Mouse (Mus musculus) kidney, adult 9 months (tissue): ENCODE results near the gene Asb17.
A peak's percentile ranks its signal among the peaks of the same experiment; 100 is the strongest.
"Not testable (repeated sequence)": the region's sequence is repeated elsewhere in the genome, so short reads cannot be mapped to it uniquely, and the experiment has no call there.

Experiments used
- DNase-seq: peaks from one replicate; pipeline ENCODE4 v3.0.0; 2022

Asb17 gene

DNA sequence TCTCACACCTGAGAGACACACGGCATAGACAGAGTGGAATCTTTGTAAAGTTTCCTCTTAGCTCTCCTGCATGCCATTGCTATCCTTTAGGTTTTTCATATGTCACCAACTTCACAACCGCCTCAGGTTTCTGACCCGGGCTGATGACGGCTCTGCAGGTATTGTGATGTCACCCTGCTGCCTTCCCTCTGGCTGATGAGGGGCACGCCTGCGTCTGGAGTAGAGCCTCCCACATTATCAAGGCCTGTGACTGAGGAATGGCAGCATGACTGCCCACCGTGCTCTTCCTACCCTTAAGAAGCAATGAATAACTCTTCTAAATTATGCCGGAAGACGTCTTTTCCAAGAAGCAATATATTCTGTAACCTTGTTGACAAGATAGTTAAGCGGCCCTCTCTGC is at the start of gene Asb17:
Gene Asb17, plus strand, starts transcription at position 180 of the 400 bp plus-strand sequence.
- no peak for DNase-seq

GRCm38 (mm10) chr3:153797574-153797973 is 46.4 kb upstream of the Asb17 start:
- DNase-seq: no peak

- DNase-seq: no peak
Observed at GRCm38 (mm10) chr3:153799603-153800002, 44.4 kb upstream of the Asb17 start.

- DNase-seq: no peak
Observed at GRCm38 (mm10) chr3:153800690-153801089, 43.3 kb upstream of the Asb17 start.

- DNase-seq: no peak
Observed at GRCm38 (mm10) chr3:153801541-153801940, 42.5 kb upstream of the Asb17 start.

DNA sequence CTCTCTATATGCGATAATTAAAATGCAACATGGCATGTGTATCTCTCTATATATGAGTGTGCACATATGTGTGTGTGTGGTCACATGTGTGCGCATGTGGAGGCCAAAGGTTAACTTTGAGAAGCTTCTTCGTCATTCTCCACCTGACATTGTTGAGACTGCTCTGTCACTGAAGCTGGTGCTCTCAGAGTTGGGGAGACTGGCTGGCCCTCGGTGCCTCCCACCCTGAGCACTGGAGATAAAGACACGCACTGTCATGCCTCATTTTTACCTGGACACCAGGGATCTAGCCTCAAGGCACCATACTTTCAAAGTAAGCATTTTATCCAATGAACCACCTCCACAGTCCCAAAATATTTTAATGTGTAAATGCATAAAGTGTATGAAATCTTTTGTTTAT is 41.4 kb upstream of the Asb17 start:
- DNase-seq: no peak

DNA sequence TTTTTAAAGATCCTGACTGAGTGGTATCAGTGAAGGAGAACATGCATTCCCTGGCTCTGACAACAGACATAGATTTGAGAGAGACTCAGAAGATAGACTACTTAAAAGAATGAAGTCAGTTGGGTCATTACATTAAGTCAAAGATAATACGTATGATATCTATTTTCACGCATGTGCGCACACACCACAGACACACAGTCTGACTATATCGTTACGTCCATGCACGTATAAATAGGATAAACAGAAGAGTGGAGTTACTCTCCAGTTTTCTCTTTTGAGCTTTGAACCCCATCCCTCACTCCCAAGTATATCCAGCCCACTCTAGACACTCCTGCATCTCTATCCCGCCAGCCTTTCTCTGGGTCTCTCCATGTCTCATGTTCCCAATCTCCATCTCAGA is 40.0 kb upstream of the Asb17 start:
- no peak for DNase-seq

- peak; percentile 94 for DNase-seq
Observed at GRCm38 (mm10) chr3:153806077-153806772, 37.8 kb upstream of the Asb17 start.

GRCm38 (mm10) chr3:153806773-153807443 is 37.1 kb upstream of the Asb17 start:
- no peak for DNase-seq

DNA sequence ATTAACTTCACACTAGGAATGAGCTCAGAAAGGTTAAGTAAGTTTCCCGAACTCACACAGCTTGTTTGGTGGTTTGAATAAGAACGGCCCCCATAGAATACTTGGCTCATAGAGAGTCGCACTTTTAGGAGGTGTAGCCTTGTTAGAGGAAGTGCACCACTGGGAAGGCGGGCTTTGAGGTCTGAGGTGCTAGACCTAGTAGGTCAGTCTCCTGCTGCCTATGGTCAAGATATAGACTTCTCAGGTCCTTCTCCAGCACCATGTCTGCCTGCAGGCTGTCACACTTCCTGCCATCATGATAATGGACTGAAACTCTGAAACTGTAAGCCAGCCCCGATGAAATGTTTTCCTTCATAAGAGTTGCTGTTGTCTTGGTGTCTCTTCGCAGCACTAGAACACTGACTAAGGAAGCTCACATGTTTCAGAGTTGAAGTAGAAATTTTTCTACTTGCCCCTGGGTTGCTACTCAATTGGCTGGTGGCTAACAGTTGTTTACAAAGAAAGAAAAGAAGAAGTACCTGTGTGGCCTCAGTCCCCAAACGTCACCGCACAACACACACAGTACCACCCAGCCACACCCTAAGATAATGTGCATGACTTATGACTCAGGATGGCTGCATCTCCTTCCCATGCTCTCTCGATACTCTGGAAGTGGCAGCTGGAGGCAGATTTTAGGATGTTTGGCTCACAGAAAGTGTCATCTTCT is 36.4 kb upstream of the Asb17 start:
- DNase-seq: no peak

- no peak for DNase-seq
Observed at GRCm38 (mm10) chr3:153808406-153808805, 35.6 kb upstream of the Asb17 start.

- no peak for DNase-seq
Observed at GRCm38 (mm10) chr3:153814026-153814425, 30.0 kb upstream of the Asb17 start.

GRCm38 (mm10) chr3:153817376-153817890 is 26.6 kb upstream of the Asb17 start:
- peak; percentile 59 for DNase-seq

DNA sequence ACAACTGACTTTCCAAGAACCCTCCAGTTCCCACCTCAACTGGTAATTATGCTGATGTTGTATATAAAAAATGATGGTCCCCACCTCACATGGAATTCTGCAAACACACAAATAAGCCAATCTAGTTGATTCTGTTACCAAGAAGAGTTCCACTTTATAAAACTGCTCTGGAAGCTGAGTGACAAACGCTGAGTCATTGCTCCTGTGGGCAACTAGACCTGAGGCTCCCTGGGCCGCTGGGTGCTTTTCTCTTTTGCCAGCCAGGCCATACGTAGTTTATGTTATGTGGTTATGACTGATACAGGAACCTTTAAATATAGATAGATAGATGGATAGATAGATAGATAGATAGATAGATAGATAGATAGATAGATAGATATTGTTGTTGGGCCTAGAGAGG is 25.3 kb upstream of the Asb17 start:
- DNase-seq: no peak

GRCm38 (mm10) chr3:153819438-153819837 is 24.6 kb upstream of the Asb17 start:
- no peak for DNase-seq

- peak; percentile 19 for DNase-seq
Observed at GRCm38 (mm10) chr3:153823671-153824515, 20.1 kb upstream of the Asb17 start.

GRCm38 (mm10) chr3:153825197-153825596 is 18.8 kb upstream of the Asb17 start:
- no peak for DNase-seq

GRCm38 (mm10) chr3:153826616-153827015 is 17.4 kb upstream of the Asb17 start:
- DNase-seq: peak; percentile 26

DNA sequence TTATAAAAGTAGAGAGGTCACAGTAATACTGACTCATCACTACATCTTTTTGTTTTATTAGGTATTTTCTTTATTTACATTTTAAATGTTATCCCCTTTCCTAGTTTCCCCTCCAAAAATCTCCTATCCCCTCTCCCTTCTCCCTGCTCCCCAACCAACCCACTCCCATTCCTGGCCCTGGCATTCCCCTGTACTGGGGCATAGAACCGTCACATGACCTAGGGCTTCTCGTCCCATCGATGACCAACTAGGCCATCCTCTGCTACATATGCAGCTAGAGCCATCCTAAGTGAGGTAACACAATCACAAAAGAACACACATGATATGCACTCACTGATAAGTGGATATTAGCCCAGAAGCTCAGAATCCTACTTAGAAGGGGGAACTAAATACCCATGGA is 14.2 kb upstream of the Asb17 start:
- not testable (repeated sequence) for DNase-seq

GRCm38 (mm10) chr3:153831014-153831872 is 12.8 kb upstream of the Asb17 start:
- DNase-seq: no peak

GRCm38 (mm10) chr3:153831873-153832653 is 11.9 kb upstream of the Asb17 start:
- no peak for DNase-seq
